Mouse (Mus musculus) heart, adult 2 months (tissue): ENCODE data around the gene Tbxas1.

Experiments used
- CTCF ChIP-seq: fragments of 200-600 bp; IDR thresholded peaks from 2 replicates; pipeline ENCODE4 v1.8.1; 2022; ENCODE audit warnings: antibody characterized with exemption, mild to moderate bottlenecking, moderate library complexity
- EP300 ChIP-seq: fragments of 200-500 bp; IDR thresholded peaks from 2 replicates; pipeline ENCODE4 v1.6.1; 2011; ENCODE audit warnings: low read depth, low read length, control low read depth; ENCODE audit not compliant: insufficient read depth
- POLR2A ChIP-seq: fragments of 200-500 bp; IDR thresholded peaks from 2 replicates; pipeline ENCODE4 v1.6.1; 2011; ENCODE audit warnings: mild to moderate bottlenecking, low read depth, low read length, control low read depth; ENCODE audit not compliant: insufficient read depth

DNA sequence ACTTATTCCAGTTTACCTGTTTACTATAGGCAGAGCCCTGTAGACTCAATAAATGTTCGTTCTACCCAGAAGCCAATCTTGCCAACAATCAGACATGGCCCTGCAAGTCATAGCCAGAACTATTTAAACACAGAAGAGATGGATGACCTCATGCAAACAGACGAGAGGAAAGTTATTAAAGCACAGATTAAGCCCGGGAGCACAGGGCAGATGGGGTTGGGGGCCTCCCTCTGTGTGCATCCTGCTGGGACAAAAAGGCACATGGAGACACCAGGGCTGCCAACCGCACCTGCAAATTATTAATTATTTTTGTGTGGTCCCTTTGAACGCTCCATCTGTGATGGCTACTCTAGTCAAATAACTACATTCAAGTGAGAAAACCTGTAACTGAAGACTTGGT lies 29.3 kb upstream of the Tbxas1 start:
- TF ChIP-seq CTCF (no peak), POLR2A (no peak), EP300 (no peak)
